Mouse (Mus musculus) forebrain, embryonic 16.5 days (tissue): ENCODE measurements around the gene Klhdc3. TPM values are rescaled to one million over a fixed set of nuclear protein-coding genes. Genes with fewer than 3 reads are reported as not detected.
A peak's percentile ranks its signal among the peaks of the same experiment; 100 is the strongest.

Source experiments
- ATAC-seq: fragments of 200-750 bp; cut with Nextera tagmentation; 2 replicates; pipeline ENCODE4 v1.8.0; 2017; ENCODE audit warnings: mild to moderate bottlenecking, moderate library complexity
- H3K27ac ChIP-seq: fragments of 300-500 bp; sonication (generic); 2 replicates; pipeline ENCODE4 v1.5.1; 2014; ENCODE audit warnings: low read length, control low read depth
- H3K27me3 ChIP-seq: fragments of 300-500 bp; sonication (generic); replicated peaks from 2 replicates; pipeline ENCODE4 v1.6.1; 2014; ENCODE audit warnings: low read length; ENCODE audit not compliant: control insufficient read depth, insufficient read depth
- H3K36me3 ChIP-seq: fragments of 300-500 bp; sonication (generic); 2 replicates; pipeline ENCODE4 v1.6.1; 2014; ENCODE audit not compliant: control insufficient read depth, insufficient read depth
- H3K4me1 ChIP-seq: fragments of 300-500 bp; sonication (generic); replicated peaks from 2 replicates; pipeline ENCODE4 v1.6.1; 2014; ENCODE audit warnings: low read length; ENCODE audit not compliant: control insufficient read depth, insufficient read depth
- H3K4me2 ChIP-seq: fragments of 300-500 bp; sonication (generic); 2 replicates; pipeline ENCODE4 v1.6.1; 2014; ENCODE audit warnings: mild to moderate bottlenecking, low read length, control low read depth
- H3K4me3 ChIP-seq: fragments of 300-500 bp; sonication (generic); replicated peaks from 2 replicates; pipeline ENCODE4 v1.5.1; 2014; ENCODE audit warnings: mild to moderate bottlenecking, low read length, control low read depth
- H3K9ac ChIP-seq: fragments of 300-500 bp; sonication (generic); replicated peaks from 2 replicates; pipeline ENCODE4 v1.6.1; 2014; ENCODE audit warnings: low read depth, low read length, control low read depth
- H3K9me3 ChIP-seq: fragments of 300-500 bp; sonication (generic); 2 replicates; pipeline ENCODE4 v1.6.1; 2016; ENCODE audit warnings: low read length; ENCODE audit not compliant: control insufficient read depth
- WGBS: fragments of 180-500 bp; shearing (Covaris S2); extraction: QIAGEN DNeasy Blood & Tissue Kit; methylation state at CpG from one replicate; pipeline ENCODE4 v1.1.7; 2014; 5-methylcytosine and 5-hydroxymethylcytosine counted together
- polyA plus RNA-seq: library from polyadenylated mRNA; unstranded; fragments of >200 nt; fragmentation: Nextera tagmentation; extraction: Ambion mirVana; gene quantifications from 2 replicates; pipeline ENCODE4 v1.2.1, GENCODE M21; 2015

Klhdc3 gene
- polyA plus RNA-seq, 1 experiment from 2014 or later, result 191 TPM

DNA sequence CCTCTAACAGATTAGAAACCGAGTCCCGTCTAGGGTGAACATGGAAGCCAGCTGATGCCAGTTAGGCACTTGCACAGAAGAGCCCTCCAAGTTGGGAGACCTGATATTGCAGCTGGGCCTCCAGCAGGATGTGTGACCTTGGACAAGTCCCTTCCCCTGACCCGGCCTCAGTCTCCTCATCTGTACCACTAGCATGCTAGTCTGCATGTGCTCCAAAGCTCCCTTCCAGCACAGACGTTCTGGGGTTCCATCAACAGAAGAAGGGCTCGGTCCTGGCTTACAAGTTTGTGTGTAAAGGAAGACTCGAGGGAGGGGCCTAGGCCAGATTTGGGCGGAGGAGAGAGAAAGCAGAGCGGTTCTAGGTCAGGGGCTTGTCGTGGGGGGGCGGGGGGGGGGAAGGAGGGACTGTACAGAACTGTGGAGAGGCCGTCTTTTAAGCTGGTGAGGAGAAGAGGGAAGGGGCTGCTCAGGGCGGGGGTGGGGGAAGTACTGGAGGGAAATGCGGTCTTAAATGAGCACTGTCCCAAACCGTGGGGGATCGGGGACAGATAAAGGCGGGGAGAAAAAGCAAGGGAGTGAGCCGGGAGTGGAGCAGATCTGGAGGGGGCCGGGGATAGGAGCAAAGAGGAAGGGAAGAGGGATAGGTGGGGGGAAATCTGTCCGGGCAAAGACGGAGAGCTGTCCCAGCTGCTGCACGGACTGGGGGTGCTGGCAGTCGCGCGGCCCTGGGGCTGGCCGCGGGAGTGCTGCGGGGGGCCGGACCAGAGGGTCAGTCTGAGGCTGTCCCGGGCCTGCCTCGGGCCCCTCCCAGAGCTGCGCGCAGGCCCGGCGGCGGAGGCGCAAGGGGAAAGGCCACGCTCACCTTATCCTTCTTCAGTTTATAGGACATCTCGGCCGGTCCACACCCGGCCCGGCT is 23.5 kb upstream of the Klhdc3 start:
- peak overlapping the region; percentile 95 for H3K9ac ChIP-seq
- ATAC-seq, result peak; percentile 60
- H3K4me2 ChIP-seq, result peak overlapping the region; percentile 74
- no peaks in the 10 kb centered on the region for H3K9me3 ChIP-seq
- H3K27ac ChIP-seq, result peak overlapping the region; percentile 88
- H3K36me3 ChIP-seq, result no peaks in the 10 kb centered on the region
- peak overlapping the region; percentile 92 for H3K4me3 ChIP-seq
- peaks cover 29% of the 10 kb centered on the region for H3K4me1 ChIP-seq
- H3K27me3 ChIP-seq, result no peaks in the 10 kb centered on the region
- 5% methylated on average over 37 of the region's 41 CpGs for WGBS

DNA sequence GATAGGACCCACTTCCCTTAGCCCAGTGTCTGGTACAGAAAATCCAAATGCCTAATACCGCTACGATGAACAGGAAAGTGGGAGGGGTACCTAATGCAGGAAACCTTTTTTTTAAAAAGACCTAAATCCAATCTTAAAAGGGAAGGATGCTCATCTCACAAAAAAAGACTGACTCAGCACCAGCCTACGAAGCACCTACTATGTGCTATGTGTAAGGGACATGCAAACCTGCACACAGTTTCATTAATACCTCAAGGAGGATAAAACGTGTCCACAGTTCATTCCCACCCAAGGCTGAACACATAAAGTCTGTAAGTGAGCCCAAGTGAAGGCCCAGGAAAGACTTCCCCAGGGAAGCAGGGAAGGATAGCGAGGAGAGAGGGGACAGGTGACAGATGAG is 21.8 kb upstream of the Klhdc3 start:
- Histone ChIP-seq H3K27ac (no peak overlapping the region), H3K9me3 (no peaks in the 10 kb centered on the region), H3K9ac (peak overlapping the region; percentile 35; the same call in 1 of the 2 replicates), H3K36me3 (peaks cover 2% of the 10 kb centered on the region; the same call in 1 of the 2 replicates), H3K4me2 (no peak overlapping the region), H3K4me3 (no peak overlapping the region; the same call in 1 of the 2 replicates), H3K4me1 (peaks cover 29% of the 10 kb centered on the region), H3K27me3 (no peaks in the 10 kb centered on the region)
- ATAC-seq, result no peak
- 87% methylated on average over 5 of the region's 5 CpGs for WGBS

DNA sequence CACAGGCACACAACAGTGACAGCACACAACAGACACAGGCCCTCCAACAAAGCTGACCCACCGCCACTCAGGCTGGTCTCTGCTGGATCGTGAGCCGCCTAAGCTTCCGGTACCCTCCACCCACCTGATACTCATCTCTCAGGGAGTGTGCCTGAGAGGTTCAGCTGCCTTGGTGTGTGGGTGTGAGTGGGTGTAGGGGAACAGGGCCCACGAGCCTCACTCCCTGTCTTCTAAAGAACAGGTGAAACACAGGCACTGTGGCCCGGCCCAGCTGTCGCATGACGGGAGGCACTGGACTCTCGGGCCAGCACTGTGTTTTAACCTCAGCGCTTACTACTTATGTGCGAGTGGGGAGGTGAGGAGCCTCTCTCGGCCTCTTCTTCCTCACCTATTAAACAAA is 21.4 kb upstream of the Klhdc3 start:
- H3K4me1 ChIP-seq, result peaks cover 29% of the 10 kb centered on the region
- H3K27ac ChIP-seq, result no peak overlapping the region
- H3K9me3 ChIP-seq, result no peaks in the 10 kb centered on the region
- 82% methylated on average over 12 of the region's 12 CpGs for WGBS
- no peaks in the 10 kb centered on the region for H3K27me3 ChIP-seq
- H3K36me3 ChIP-seq, result peaks cover 2% of the 10 kb centered on the region; the same call in 1 of the 2 replicates
- no peak overlapping the region for H3K4me3 ChIP-seq
- no peak overlapping the region for H3K9ac ChIP-seq
- no peak overlapping the region for H3K4me2 ChIP-seq
- ATAC-seq, result no peak

DNA sequence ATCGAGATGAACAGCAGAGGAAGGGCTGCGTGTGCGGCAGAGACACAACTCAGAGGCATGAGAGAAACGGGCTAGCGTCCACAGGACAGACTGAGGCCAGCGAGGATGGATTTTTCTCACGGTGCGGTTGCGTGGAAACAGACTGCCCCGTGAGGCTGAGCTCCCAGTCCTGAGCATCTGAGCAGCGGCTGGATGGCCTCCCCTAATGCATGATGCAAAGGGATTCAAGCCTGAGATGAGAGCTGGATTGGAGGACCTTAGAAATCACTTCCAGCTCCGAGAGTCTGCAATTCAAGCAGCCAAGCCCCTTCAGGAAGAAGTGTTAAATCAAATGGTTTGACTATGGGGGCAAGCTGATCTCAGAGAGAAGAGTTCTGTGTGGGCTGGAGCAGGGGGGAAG is 20.8 kb upstream of the Klhdc3 start:
- no peak overlapping the region for H3K4me3 ChIP-seq
- 75% methylated on average over 12 of the region's 12 CpGs for WGBS
- no peak for ATAC-seq
- H3K36me3 ChIP-seq, result peaks cover 2% of the 10 kb centered on the region; the same call in 1 of the 2 replicates
- peaks cover 29% of the 10 kb centered on the region for H3K4me1 ChIP-seq
- H3K4me2 ChIP-seq, result no peak overlapping the region
- H3K27me3 ChIP-seq, result no peaks in the 10 kb centered on the region
- no peak overlapping the region for H3K9ac ChIP-seq
- H3K9me3 ChIP-seq, result no peaks in the 10 kb centered on the region
- no peak overlapping the region for H3K27ac ChIP-seq

DNA sequence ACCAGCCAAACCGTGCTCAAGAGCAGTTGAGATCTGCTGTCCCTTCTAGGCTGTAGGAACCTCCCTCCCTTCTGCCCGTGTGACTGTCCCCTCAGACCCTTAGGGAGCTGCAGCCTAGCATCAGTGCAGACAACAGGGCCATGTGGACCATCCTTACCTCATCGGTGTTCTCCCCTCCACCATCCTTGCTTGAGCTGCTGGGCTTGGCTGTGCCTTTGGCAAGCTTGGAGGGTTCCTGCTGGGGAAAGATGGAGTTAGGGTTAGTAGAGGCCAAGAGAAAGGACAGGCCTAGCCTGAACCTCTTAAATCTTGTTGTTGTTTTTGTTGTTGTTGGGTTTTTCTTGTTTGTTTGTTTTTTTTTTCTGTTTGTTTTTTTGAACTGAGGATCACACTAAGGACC is 19.2 kb upstream of the Klhdc3 start:
- ATAC-seq, result no peak
- H3K4me3 ChIP-seq, result no peak overlapping the region
- peaks cover 29% of the 10 kb centered on the region for H3K4me1 ChIP-seq
- no peak overlapping the region for H3K27ac ChIP-seq
- H3K9ac ChIP-seq, result no peak overlapping the region
- H3K27me3 ChIP-seq, result no peaks in the 10 kb centered on the region
- no peak overlapping the region for H3K4me2 ChIP-seq
- H3K36me3 ChIP-seq, result peaks cover 2% of the 10 kb centered on the region; the same call in 1 of the 2 replicates
- WGBS, result 95% methylated on average over 3 of the region's 3 CpGs
- H3K9me3 ChIP-seq, result no peaks in the 10 kb centered on the region

DNA sequence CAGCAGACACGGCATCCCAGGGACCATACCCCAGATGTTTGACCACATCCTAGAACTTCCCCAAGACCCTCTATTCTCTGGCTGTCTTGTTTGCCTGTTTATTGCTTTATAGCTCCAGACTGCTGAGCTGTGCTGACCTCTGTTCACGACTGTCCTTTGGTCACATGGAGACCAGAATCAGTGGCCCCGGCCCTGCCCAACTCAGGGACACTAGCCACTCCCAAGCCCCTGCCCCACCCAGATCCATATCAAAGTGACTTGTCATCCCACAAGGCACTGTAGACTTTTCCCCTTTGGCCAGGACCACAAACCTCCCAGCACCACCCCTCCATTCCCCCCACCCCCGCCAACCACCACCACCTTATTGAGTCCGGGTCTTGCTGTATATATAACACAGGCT is 18.5 kb upstream of the Klhdc3 start:
- H3K4me2 ChIP-seq, result no peak overlapping the region
- no peaks in the 10 kb centered on the region for H3K27me3 ChIP-seq
- no peak for ATAC-seq
- H3K9ac ChIP-seq, result no peak overlapping the region
- WGBS, result 90% methylated on average over 5 of the region's 5 CpGs
- H3K36me3 ChIP-seq, result peaks cover 2% of the 10 kb centered on the region; the same call in 1 of the 2 replicates
- H3K4me3 ChIP-seq, result no peak overlapping the region
- H3K4me1 ChIP-seq, result peaks cover 29% of the 10 kb centered on the region
- H3K27ac ChIP-seq, result no peak overlapping the region
- H3K9me3 ChIP-seq, result no peaks in the 10 kb centered on the region

DNA sequence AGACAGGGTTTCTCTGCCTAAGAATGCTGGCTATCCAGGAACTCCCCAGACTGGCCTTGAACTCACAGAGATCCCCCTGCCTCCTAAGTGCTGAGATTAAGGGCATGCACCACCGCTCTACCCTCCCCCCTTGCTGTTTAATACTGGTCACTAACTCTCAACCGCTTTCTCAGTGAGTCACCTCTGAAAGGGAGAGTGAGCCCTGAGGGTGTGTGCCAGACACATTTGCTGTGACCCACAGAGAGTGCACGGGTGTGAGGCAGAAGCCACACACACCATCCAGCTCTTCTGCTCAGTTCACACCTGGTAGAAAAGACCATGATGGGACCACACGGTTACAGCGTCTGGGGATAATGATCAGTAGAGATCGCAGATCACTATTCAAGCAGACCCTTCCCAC is 17.8 kb upstream of the Klhdc3 start:
- Histone ChIP-seq H3K27ac (no peak overlapping the region), H3K9ac (no peak overlapping the region), H3K36me3 (peaks cover 2% of the 10 kb centered on the region; the same call in 1 of the 2 replicates), H3K4me1 (peaks cover 22% of the 10 kb centered on the region), H3K9me3 (no peaks in the 10 kb centered on the region), H3K4me3 (no peak overlapping the region), H3K4me2 (no peak overlapping the region), H3K27me3 (no peaks in the 10 kb centered on the region)
- WGBS, result 89% methylated on average over 6 of the region's 6 CpGs
- ATAC-seq, result no peak

DNA sequence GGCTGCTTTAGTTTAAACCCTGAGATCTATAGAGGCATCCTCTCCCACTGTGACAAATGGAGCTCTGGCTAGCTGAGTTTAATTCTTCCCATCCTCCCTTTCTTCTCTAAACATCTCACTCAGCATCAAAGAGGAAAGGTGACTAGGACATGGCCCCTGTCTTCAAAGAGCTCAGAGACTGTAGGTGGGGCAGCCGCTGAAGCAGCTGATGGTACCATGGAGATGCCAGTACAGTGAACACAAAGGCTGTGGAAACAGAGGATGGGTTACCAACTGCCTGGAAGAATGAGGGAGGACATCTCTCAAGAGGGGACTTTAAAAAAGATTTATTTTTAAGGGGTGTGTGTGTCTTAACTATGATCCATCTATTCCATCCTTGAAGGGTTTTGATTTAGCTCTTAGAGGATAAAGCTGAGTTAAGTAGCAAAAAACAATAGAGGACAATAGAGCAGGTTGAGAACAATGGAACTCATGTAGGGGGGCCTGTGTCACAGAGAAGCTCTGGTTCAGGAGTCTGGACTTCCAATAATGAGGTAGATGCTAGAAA is 13.9 kb upstream of the Klhdc3 start:
- H3K36me3 ChIP-seq, result peaks cover 2% of the 10 kb centered on the region; the same call in 1 of the 2 replicates
- H3K4me2 ChIP-seq, result no peak overlapping the region
- H3K4me3 ChIP-seq, result no peak overlapping the region
- H3K4me1 ChIP-seq, result no peaks in the 10 kb centered on the region
- ATAC-seq, result no peak
- WGBS, result 76% methylated on average over 1 of the region's 1 CpGs
- no peaks in the 10 kb centered on the region for H3K27me3 ChIP-seq
- no peaks in the 10 kb centered on the region for H3K9me3 ChIP-seq
- H3K9ac ChIP-seq, result no peak overlapping the region
- no peak overlapping the region for H3K27ac ChIP-seq

DNA sequence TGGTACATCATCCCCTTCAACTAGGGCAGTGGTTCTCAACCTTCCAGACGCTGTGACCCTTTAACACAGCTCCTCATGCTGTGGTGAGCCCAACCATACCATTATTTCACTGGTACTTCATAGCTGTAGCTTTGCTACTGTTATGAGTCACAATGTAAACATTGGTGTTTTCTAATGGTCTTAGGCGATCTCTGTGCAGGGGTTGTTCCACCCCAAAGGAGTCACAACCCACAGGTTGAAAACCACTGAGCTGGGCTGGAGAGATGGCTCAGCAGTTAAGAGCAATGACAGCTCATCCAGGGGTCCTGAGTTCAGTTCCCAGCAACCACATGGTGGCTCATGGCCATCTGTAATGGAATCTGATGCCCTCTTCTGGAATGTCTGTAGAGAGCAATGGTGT is 10.7 kb upstream of the Klhdc3 start:
- ATAC-seq, result no peak
- H3K4me3 ChIP-seq, result no peak overlapping the region
- H3K9me3 ChIP-seq, result no peaks in the 10 kb centered on the region
- H3K4me1 ChIP-seq, result no peaks in the 10 kb centered on the region
- 98% methylated on average over 2 of the region's 2 CpGs for WGBS
- no peak overlapping the region for H3K27ac ChIP-seq
- H3K9ac ChIP-seq, result no peak overlapping the region
- H3K36me3 ChIP-seq, result peaks cover 6% of the 10 kb centered on the region
- no peak overlapping the region for H3K4me2 ChIP-seq
- no peaks in the 10 kb centered on the region for H3K27me3 ChIP-seq
